8 mouse cellular contexts compared by ENCODE assay signal in the genomic region with DNA sequence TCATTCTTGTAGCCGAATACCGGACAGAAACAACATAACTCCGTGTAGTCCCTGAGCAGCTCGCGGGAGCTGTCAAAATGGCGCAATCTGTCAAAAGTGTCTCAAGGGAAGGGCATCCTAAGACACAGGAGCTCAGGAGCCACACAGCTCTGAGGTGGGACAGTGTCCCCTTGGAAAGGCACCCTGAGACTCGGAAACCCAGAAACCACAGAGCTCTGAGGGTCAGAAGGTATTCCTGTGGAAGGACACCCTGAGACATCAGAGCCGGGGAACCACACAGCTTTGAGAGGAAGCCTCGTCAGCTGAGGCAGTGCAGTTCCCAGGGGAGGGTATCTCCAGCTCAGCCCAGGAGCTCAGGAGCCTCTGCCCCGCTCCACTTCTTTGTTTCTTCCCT. TPM values are rescaled to one million over a fixed set of nuclear protein-coding genes. Genes with fewer than 3 reads are reported as not detected.
DNase-seq lines count a peak whose midpoint lies in the region; ATAC-seq and TF ChIP-seq lines count a peak whose summit lies in the region.

No protein-coding gene starts in this region.

- H3K27ac ChIP-seq in forebrain, postnatal 0 days (ENCODE audit: low read depth, low read length) = peak overlapping the region; percentile 97
- H3K27ac ChIP-seq in limb, embryonic 11.5 days (replicated peaks; ENCODE audit: low read depth, low read length) = peak overlapping the region; percentile 52; the same call in 1 of the 2 replicates
- H3K27ac ChIP-seq in midbrain, postnatal 0 days (ENCODE audit: low read depth, low read length) = peak overlapping the region; percentile 95

- no peak for DNase-seq in lung, adult 2 months
- DNase-seq in lung, postnatal 10 days = no peak
- DNase-seq in brain, embryonic 18.5 days (ENCODE audit: low read depth, low spot score) = peak; percentile 30
- no peak for DNase-seq in forebrain, postnatal 0 days
- DNase-seq in limb, embryonic 11.5 days (ENCODE audit: low spot score) = no peak
- DNase-seq in midbrain, postnatal 0 days (ENCODE audit: low spot score) = peak; percentile 66
- no peak for DNase-seq in urinary bladder, adult 2 months (ENCODE audit: low spot score)
- DNase-seq in left cerebral cortex, postnatal 36 days (ENCODE audit: low spot score in 2 of 2) = no peak

- H3K4me3 ChIP-seq in lung, adult 2 months (replicated peaks; ENCODE audit: extremely low read depth, low read depth, low read length) = peak overlapping the region; percentile 67
- H3K4me3 ChIP-seq in forebrain, postnatal 0 days (ENCODE audit: low read depth, low read length) = peak overlapping the region; percentile 79
- peak overlapping the region; percentile 91 for H3K4me3 ChIP-seq in limb, embryonic 11.5 days (ENCODE audit: low read depth, low read length)
- H3K4me3 ChIP-seq in midbrain, postnatal 0 days (ENCODE audit: low read depth, low read length) = peak overlapping the region; percentile 73

- peak overlapping the region; percentile 67 for H3K4me2 ChIP-seq in forebrain, postnatal 0 days (ENCODE audit: low read depth)
- H3K4me2 ChIP-seq in limb, embryonic 11.5 days (ENCODE audit: low read depth, severe bottlenecking) = peak overlapping the region; percentile 85
- peak overlapping the region; percentile 62 for H3K4me2 ChIP-seq in midbrain, postnatal 0 days (ENCODE audit: low read depth, low read length, poor library complexity, severe bottlenecking)

- intact Hi-C loops in left cerebral cortex, postnatal 36 days (cut with DNase I) = loop anchor here (2.0 to 10.0 kb wide), 2 partner anchors 111 to 137 kb away; no protein-coding TSS in a partner anchor

- TF ChIP-seq CTCF in lung, adult 2 months (IDR thresholded peaks at IDR 0.05; ENCODE audit: insufficient read depth, low read length) = no peak
- no peak for TF ChIP-seq CTCF in forebrain, postnatal 0 days (IDR thresholded peaks at IDR 0.05; ENCODE audit: low read depth)
- TF ChIP-seq CTCF in midbrain, postnatal 0 days (IDR thresholded peaks at IDR 0.05) = no peak

- H3K9me3 ChIP-seq in forebrain, postnatal 0 days (ENCODE audit: low read length) = no peaks in the 10 kb centered on the region
- H3K9me3 ChIP-seq in limb, embryonic 11.5 days (ENCODE audit: control insufficient read depth, low read length) = no peaks in the 10 kb centered on the region
- no peaks in the 10 kb centered on the region for H3K9me3 ChIP-seq in midbrain, postnatal 0 days (ENCODE audit: low read length)

- no peak for TF ChIP-seq POLR2A in lung, adult 2 months (IDR thresholded peaks at IDR 0.05; ENCODE audit: borderline replicate concordance, extremely low read depth, low read depth, low read length)

- ATAC-seq in forebrain, postnatal 0 days = peak; percentile 51
- peak; percentile 50; the same call in 1 of the 2 replicates for ATAC-seq in limb, embryonic 11.5 days (ENCODE audit: insufficient number of reproducible peaks, low FRiP score, low TSS enrichment, low read depth)
- ATAC-seq in midbrain, postnatal 0 days (ENCODE audit: low FRiP score) = peak; percentile 74

- H3K9ac ChIP-seq in forebrain, postnatal 0 days = peak overlapping the region; percentile 64
- peak overlapping the region; percentile 70 for H3K9ac ChIP-seq in limb, embryonic 11.5 days (ENCODE audit: low read length)
- H3K9ac ChIP-seq in midbrain, postnatal 0 days (replicated peaks; ENCODE audit: low read length, poor library complexity, severe bottlenecking) = peak overlapping the region; percentile 72

- H3K27me3 ChIP-seq in forebrain, postnatal 0 days (ENCODE audit: insufficient read depth, low read length) = no peaks in the 10 kb centered on the region
- H3K27me3 ChIP-seq in limb, embryonic 11.5 days (ENCODE audit: control insufficient read depth, insufficient read depth, low read length) = no peaks in the 10 kb centered on the region
- no peaks in the 10 kb centered on the region for H3K27me3 ChIP-seq in midbrain, postnatal 0 days (ENCODE audit: insufficient read depth, low read length)

- 2% methylated on average over 10 of the region's 10 CpGs for WGBS in lung, adult 2 months
- 3% methylated on average over 10 of the region's 10 CpGs for WGBS in forebrain, postnatal 0 days
- 5% methylated on average over 10 of the region's 10 CpGs for WGBS in limb, embryonic 11.5 days
- 1% methylated on average over 10 of the region's 10 CpGs for WGBS in midbrain, postnatal 0 days

- H3K36me3 ChIP-seq in forebrain, postnatal 0 days (ENCODE audit: insufficient read depth) = no peaks in the 10 kb centered on the region
- peaks cover 3% of the 10 kb centered on the region for H3K36me3 ChIP-seq in limb, embryonic 11.5 days (ENCODE audit: control insufficient read depth, insufficient read depth, low read length)
- no peaks in the 10 kb centered on the region for H3K36me3 ChIP-seq in midbrain, postnatal 0 days (ENCODE audit: insufficient read depth, low read length)

- 0 out of 2 replicates have a peak, but pooled peaks cover under 1% of the 10 kb centered on the region for H3K4me1 ChIP-seq in lung, adult 2 months (ENCODE audit: control insufficient read depth, insufficient read depth, low read length)
- H3K4me1 ChIP-seq in forebrain, postnatal 0 days (ENCODE audit: insufficient read depth) = peaks cover 4% of the 10 kb centered on the region
- peaks cover 10% of the 10 kb centered on the region; the same call in 1 of the 2 replicates for H3K4me1 ChIP-seq in limb, embryonic 11.5 days (ENCODE audit: control insufficient read depth, insufficient read depth, low read length)
- peaks cover 4% of the 10 kb centered on the region; the same call in 1 of the 2 replicates for H3K4me1 ChIP-seq in midbrain, postnatal 0 days (ENCODE audit: insufficient read depth, low read length)

RNA-seq across cellular contexts. Expression of a gene that starts 0.6 kb away (rescaled TPM):
- polyA plus RNA-seq in lung, adult 2 months (2012; rRNA removed) = 0.12 and 0.60 TPM in 2 replicates
- total RNA-seq in forebrain, postnatal 0 days (2014; rRNA removed) = 5.3 and 9.1 TPM in 2 replicates
- polyA plus RNA-seq in forebrain, postnatal 0 days (2015; fragmentation: Nextera tagmentation; extraction: Ambion mirVana) = 8.9 and 9.8 TPM in 2 replicates
- 86.4 and 90.9 TPM in 2 replicates for polyA plus RNA-seq in limb, embryonic 11.5 days (2014; fragmentation: Nextera tagmentation; extraction: Ambion mirVana)
- total RNA-seq in midbrain, postnatal 0 days (2014; rRNA removed) = 2.6 and 5.8 TPM in 2 replicates
- polyA plus RNA-seq in midbrain, postnatal 0 days (2015; fragmentation: Nextera tagmentation; extraction: Ambion mirVana) = 4.8 and 5.0 TPM in 2 replicates
- polyA plus RNA-seq in urinary bladder, adult 2 months (2012; rRNA removed) = 0.52 and 1.4 TPM in 2 replicates
- total RNA-seq in left cerebral cortex, postnatal 36 days (2021) = under 1 TPM; 0.66 to 0.84 TPM

RNA-seq across cellular contexts. Expression of a gene that starts 12.2 kb away (rescaled TPM):
- polyA plus RNA-seq in lung, adult 2 months (2012; rRNA removed) = 1.3 and 2.7 TPM in 2 replicates
- total RNA-seq in forebrain, postnatal 0 days (2014; rRNA removed) = 0.10 TPM in 1 of 2 replicates, not detected in the other
- polyA plus RNA-seq in forebrain, postnatal 0 days (2015; fragmentation: Nextera tagmentation; extraction: Ambion mirVana) = 0.34 and 0.38 TPM in 2 replicates
- not detected in 2 replicates for polyA plus RNA-seq in limb, embryonic 11.5 days (2014; fragmentation: Nextera tagmentation; extraction: Ambion mirVana)
- total RNA-seq in midbrain, postnatal 0 days (2014; rRNA removed) = 0.52 and 0.93 TPM in 2 replicates
- polyA plus RNA-seq in midbrain, postnatal 0 days (2015; fragmentation: Nextera tagmentation; extraction: Ambion mirVana) = 0.21 and 0.31 TPM in 2 replicates
- not detected in 2 replicates for polyA plus RNA-seq in urinary bladder, adult 2 months (2012; rRNA removed)
- total RNA-seq in left cerebral cortex, postnatal 36 days (2021) = under 1 TPM; 0.32 to 0.59 TPM

Comparison
In these comparisons a context has a peak if more than half of its experiments do, and no peak if none do; other contexts are left out.
1. DNase-seq: peak in brain, embryonic 18.5 days (single experiment) and midbrain, postnatal 0 days (single experiment); none in lung, adult 2 months (single experiment), lung, postnatal 10 days (single experiment), forebrain, postnatal 0 days (single experiment), limb, embryonic 11.5 days (single experiment), urinary bladder, adult 2 months (single experiment) and left cerebral cortex, postnatal 36 days (0 of 2).
2. Peak in every context shown above with its lines, with median percentiles within 50 percentile points of each other: H3K4me3 ChIP-seq, ATAC-seq, H3K27ac ChIP-seq, H3K4me2 ChIP-seq and H3K9ac ChIP-seq.